Mouse (Mus musculus): ENCODE data around the gene Osbpl10. TPM values are rescaled to one million over a fixed set of nuclear protein-coding genes. Genes with fewer than 3 reads are reported as not detected.

Gene Osbpl10
- polyA plus RNA-seq (2015; fragmentation: Nextera tagmentation; extraction: Ambion mirVana), result 2.4 and 2.8 TPM in 2 replicates

DNA sequence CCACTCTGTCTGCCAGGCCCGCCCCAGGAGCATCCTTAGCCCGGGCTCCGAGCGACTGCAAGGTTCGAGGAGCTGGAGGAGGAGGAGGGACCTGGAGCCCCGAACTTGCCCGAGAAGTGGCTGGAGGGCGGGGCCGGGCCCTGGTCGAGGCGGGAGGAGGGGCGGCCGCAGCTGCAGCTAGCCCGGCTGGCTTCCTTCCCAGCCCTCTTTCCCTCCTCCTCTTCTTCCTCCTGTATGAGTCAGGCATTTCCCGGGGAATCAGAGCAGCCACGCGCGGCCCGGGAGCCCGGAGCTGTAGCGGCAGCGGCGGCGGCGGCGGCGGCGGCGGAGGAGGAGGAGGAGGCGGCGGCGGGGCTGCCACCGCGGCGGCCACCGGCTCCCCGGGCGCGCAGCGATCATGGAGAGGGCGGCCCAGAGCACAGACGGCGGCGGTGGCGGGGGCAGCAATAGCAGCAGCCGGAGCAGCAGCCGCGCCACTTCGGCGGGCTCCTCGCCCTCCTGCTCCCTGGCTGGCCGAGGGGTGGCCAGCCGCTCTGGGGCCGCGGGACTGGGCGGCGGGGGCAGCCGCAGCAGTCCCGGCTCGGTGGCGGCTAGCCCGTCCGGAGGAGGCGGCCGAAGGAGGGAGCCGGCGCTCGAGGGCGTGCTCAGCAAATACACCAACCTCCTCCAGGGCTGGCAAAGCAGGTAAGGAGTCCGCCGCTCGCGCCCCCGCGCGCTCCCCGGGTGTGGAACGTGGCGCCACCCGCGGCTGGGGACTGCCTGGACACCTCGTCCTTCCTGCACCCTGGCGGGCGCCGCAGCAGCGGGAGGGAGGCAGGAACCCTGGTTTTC, at the start of gene Osbpl10:
Gene Osbpl10 (plus strand): TSS at position 289 of the 831 bp plus-strand sequence.
- Histone ChIP-seq H3K4me2 (replicated peaks) (peak within 1 kb of the TSS; percentile 85), H3K9ac (peak within 1 kb of the TSS; percentile 68), H3K27me3 (0 out of 2 replicates have a peak, but pooled peaks cover 11% of the 10 kb centered on the region), H3K4me1 (peaks cover 14% of the 10 kb centered on the region), H3K36me3 (no peaks in the 10 kb centered on the region), H3K4me3 (replicated peaks) (peak within 1 kb of the TSS; percentile 71), H3K27ac (replicated peaks) (peak within 1 kb of the TSS; percentile 74), H3K9me3 (replicated peaks) (no peaks in the 10 kb centered on the region)
- ATAC-seq (ENCODE audit: insufficient number of reproducible peaks, low FRiP score, low TSS enrichment, low read depth), result peak; percentile 85
- WGBS, result under 1% methylated on average over 63 of the region's 86 CpGs

DNA sequence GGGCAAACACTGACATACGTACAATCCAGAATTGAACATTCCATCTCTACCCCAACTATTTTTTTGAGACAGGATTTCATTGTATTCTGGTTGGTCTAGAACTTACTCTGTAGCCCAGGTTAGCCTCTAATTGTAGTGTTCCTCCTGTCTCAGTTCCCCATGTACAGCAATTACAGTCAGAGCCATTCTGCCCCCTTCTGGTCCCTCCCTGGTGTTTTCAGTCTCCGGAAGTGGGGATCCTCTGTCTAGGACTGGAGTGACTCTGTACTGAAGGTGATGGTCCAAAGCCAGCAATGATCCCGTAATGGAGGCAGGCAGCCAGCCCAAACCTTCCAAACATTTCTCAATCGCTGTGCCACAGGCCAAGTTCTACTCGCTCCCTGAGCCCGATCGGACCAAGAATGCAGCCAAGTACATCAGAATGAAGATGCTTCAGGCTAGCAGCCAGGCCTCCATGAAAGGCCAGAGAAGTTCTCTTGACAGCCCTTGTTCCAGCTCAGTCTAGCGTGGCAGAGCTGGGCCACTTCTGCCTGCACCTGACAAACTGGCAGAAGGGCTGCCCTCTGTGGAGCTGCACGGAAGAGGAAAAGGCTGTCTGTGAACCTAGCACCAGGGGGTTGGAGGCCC, 47.8 kb upstream of the Osbpl10 start:
- Histone ChIP-seq H3K4me1 (peaks cover 13% of the 10 kb centered on the region), H3K9me3 (replicated peaks) (no peaks in the 10 kb centered on the region), H3K36me3 (no peaks in the 10 kb centered on the region), H3K27me3 (no peaks in the 10 kb centered on the region), H3K4me2 (replicated peaks) (no peak overlapping the region), H3K27ac (replicated peaks) (no peak overlapping the region), H3K9ac (no peak overlapping the region), H3K4me3 (replicated peaks) (no peak overlapping the region)
- WGBS, result 74% methylated on average over 9 of the region's 9 CpGs
- ATAC-seq (ENCODE audit: insufficient number of reproducible peaks, low FRiP score, low TSS enrichment, low read depth), result no peak

DNA sequence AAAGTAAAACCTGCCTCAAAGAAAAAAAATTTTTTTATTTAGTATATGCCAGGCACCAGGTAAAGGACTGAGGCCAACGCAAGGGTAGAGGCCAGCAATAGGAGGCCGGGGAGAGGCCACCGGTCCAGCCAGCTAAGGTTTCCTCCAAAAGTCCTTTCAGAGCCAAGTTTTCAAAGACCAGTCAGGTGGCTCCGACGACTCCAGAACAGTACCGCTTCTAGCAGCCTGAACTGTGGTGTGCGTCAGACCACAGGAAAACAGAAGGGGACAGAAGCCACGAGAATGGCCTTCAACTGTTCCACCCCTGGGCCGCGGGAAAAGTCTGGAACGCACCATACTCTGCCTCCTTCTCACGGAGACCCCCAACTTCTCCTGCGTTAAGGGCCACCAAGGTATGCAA, 45.8 kb upstream of the Osbpl10 start:
- no peak overlapping the region for H3K9ac ChIP-seq
- H3K36me3 ChIP-seq, result no peaks in the 10 kb centered on the region
- H3K9me3 ChIP-seq (replicated peaks), result no peaks in the 10 kb centered on the region
- 22% methylated on average over 13 of the region's 13 CpGs for WGBS
- H3K27me3 ChIP-seq, result no peaks in the 10 kb centered on the region
- peak overlapping the region; percentile 64 for H3K4me3 ChIP-seq (replicated peaks)
- H3K27ac ChIP-seq (replicated peaks), result no peak overlapping the region
- peaks cover 13% of the 10 kb centered on the region for H3K4me1 ChIP-seq
- H3K4me2 ChIP-seq (replicated peaks), result peak overlapping the region; percentile 92
- ATAC-seq (ENCODE audit: insufficient number of reproducible peaks, low FRiP score, low TSS enrichment, low read depth), result no peak

GRCm38 (mm10) chr9:114933037-114933722, 45.2 kb upstream of the Osbpl10 start:
- peak; percentile 19; the same call in 1 of the 2 replicates for ATAC-seq (ENCODE audit: insufficient number of reproducible peaks, low FRiP score, low TSS enrichment, low read depth)
- Histone ChIP-seq H3K4me1 (peaks cover 13% of the 10 kb centered on the region), H3K9me3 (replicated peaks) (no peaks in the 10 kb centered on the region), H3K27ac (replicated peaks) (peak overlapping the region; percentile 80), H3K36me3 (no peaks in the 10 kb centered on the region), H3K4me3 (replicated peaks) (peak overlapping the region; percentile 64), H3K4me2 (replicated peaks) (peak overlapping the region; percentile 92), H3K27me3 (no peaks in the 10 kb centered on the region), H3K9ac (peak overlapping the region; percentile 62)
- WGBS, result under 1% methylated on average over 50 of the region's 50 CpGs

DNA sequence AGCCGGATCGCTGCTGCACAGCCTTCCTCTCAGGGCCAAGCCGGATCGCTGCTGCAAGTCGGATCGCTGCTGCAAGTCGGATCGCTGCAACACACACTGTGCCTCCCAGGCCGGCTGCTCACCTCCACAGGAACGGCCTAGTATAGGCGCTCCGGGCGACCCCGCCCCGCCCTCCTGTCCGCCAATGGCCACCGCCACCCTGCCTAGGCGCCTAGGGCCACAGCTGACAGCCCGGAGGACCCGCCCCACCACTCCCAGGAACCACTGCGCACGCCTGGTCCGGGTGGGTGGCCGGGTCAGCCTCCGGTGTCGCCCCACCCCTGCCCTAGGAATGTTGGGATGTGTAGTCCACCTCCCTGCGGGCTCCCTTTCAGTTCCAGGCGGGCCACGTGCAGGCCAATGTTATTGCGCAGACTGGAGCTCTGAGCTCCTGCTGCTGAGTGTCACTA, 44.6 kb upstream of the Osbpl10 start, which contains the start of gene Gpd1l:
Gene Gpd1l (minus strand): TSS at position 265 of the 449 bp plus-strand sequence.
- Histone ChIP-seq H3K4me2 (replicated peaks) (peak within 1 kb of the TSS; percentile 92), H3K9me3 (replicated peaks) (no peaks in the 10 kb centered on the region), H3K27ac (replicated peaks) (peak within 1 kb of the TSS; percentile 80), H3K9ac (peak within 1 kb of the TSS; percentile 62), H3K27me3 (no peaks in the 10 kb centered on the region), H3K4me1 (peaks cover 13% of the 10 kb centered on the region), H3K36me3 (no peaks in the 10 kb centered on the region), H3K4me3 (replicated peaks) (peak within 1 kb of the TSS; percentile 64)
- peak; percentile 96 for ATAC-seq (ENCODE audit: insufficient number of reproducible peaks, low FRiP score, low TSS enrichment, low read depth)
- under 1% methylated on average over 30 of the region's 30 CpGs for WGBS

DNA sequence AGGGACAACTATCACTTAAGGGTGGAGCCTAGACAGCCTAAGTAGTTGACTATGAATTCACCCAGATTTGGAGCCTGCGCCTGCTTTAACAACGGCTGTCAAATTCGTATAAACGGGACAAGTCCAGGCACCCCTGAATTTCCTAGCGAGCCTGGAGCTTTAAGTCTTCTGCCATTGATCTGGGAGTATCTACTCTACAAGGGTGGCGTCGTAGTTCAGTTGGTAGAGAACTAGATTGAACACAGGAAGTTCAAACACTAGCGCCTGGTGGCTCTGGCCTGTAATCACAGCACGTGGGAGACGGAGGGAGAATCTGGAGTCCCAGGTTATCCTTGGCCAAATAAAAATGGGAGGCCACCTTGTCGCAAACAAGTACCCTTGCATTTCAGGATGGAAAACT, 44.1 kb upstream of the Osbpl10 start:
- H3K9ac ChIP-seq, result peak overlapping the region; percentile 62; the same call in 1 of the 2 replicates
- no peaks in the 10 kb centered on the region for H3K27me3 ChIP-seq
- WGBS, result 48% methylated on average over 11 of the region's 11 CpGs
- H3K27ac ChIP-seq (replicated peaks), result peak overlapping the region; percentile 80; the same call in 1 of the 2 replicates
- H3K4me2 ChIP-seq (replicated peaks), result peak overlapping the region; percentile 92
- H3K4me3 ChIP-seq (replicated peaks), result peak overlapping the region; percentile 64
- H3K9me3 ChIP-seq (replicated peaks), result no peaks in the 10 kb centered on the region
- no peaks in the 10 kb centered on the region for H3K36me3 ChIP-seq
- no peak for ATAC-seq (ENCODE audit: insufficient number of reproducible peaks, low FRiP score, low TSS enrichment, low read depth)
- peaks cover 13% of the 10 kb centered on the region for H3K4me1 ChIP-seq

- H3K9ac ChIP-seq, result no peak overlapping the region
- no peaks in the 10 kb centered on the region for H3K9me3 ChIP-seq (replicated peaks)
- H3K27me3 ChIP-seq, result no peaks in the 10 kb centered on the region
- 67% methylated on average over 4 of the region's 4 CpGs for WGBS
- H3K27ac ChIP-seq (replicated peaks), result no peak overlapping the region
- H3K4me2 ChIP-seq (replicated peaks), result no peak overlapping the region
- no peak overlapping the region for H3K4me3 ChIP-seq (replicated peaks)
- no peaks in the 10 kb centered on the region for H3K36me3 ChIP-seq
- peaks cover 13% of the 10 kb centered on the region for H3K4me1 ChIP-seq
- no peak for ATAC-seq (ENCODE audit: insufficient number of reproducible peaks, low FRiP score, low TSS enrichment, low read depth)
Measured at GRCm38 (mm10) chr9:114935321-114935720, 43.0 kb upstream of the Osbpl10 start.

GRCm38 (mm10) chr9:114936687-114937086, 41.7 kb upstream of the Osbpl10 start:
- H3K27me3 ChIP-seq, result no peaks in the 10 kb centered on the region
- H3K9me3 ChIP-seq (replicated peaks), result no peaks in the 10 kb centered on the region
- H3K4me3 ChIP-seq (replicated peaks), result no peak overlapping the region
- no peak for ATAC-seq (ENCODE audit: insufficient number of reproducible peaks, low FRiP score, low TSS enrichment, low read depth)
- H3K27ac ChIP-seq (replicated peaks), result no peak overlapping the region
- no peaks in the 10 kb centered on the region for H3K36me3 ChIP-seq
- H3K4me1 ChIP-seq, result peaks cover 13% of the 10 kb centered on the region
- no peak overlapping the region for H3K4me2 ChIP-seq (replicated peaks)
- WGBS, result 84% methylated on average over 2 of the region's 2 CpGs
- H3K9ac ChIP-seq, result no peak overlapping the region

- 84% methylated on average over 3 of the region's 3 CpGs for WGBS
- Histone ChIP-seq H3K4me1 (0 out of 2 replicates have a peak, but pooled peaks cover 4% of the 10 kb centered on the region), H3K9ac (no peak overlapping the region), H3K4me3 (replicated peaks) (no peak overlapping the region), H3K27ac (replicated peaks) (no peak overlapping the region), H3K4me2 (replicated peaks) (no peak overlapping the region), H3K36me3 (no peaks in the 10 kb centered on the region), H3K27me3 (no peaks in the 10 kb centered on the region), H3K9me3 (replicated peaks) (no peaks in the 10 kb centered on the region)
- no peak for ATAC-seq (ENCODE audit: insufficient number of reproducible peaks, low FRiP score, low TSS enrichment, low read depth)
Measured at GRCm38 (mm10) chr9:114944642-114945041, 33.7 kb upstream of the Osbpl10 start.

DNA sequence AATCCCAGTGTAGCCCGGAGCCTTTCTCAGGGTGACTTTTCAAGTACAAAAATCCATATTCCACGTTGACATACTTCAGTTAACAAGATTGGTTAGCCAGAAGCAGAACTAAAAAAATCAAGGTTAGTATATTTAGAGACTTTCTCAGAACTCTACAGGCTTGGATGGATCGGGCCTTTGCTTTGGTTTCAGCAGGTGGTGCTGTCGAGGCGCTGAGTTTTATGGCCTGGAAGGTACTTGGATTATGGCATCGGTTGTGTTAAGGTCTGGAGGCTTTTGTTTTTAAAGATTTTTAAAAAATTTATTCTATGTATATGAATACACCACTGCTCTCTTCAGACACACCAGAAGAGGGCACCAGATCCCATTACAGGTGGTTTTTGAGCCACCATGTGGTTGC, 32.8 kb upstream of the Osbpl10 start:
- Histone ChIP-seq H3K9me3 (replicated peaks) (no peaks in the 10 kb centered on the region), H3K4me3 (replicated peaks) (no peak overlapping the region), H3K27ac (replicated peaks) (no peak overlapping the region), H3K36me3 (no peaks in the 10 kb centered on the region), H3K4me1 (0 out of 2 replicates have a peak, but pooled peaks cover 4% of the 10 kb centered on the region), H3K27me3 (no peaks in the 10 kb centered on the region), H3K4me2 (replicated peaks) (no peak overlapping the region), H3K9ac (no peak overlapping the region)
- ATAC-seq (ENCODE audit: insufficient number of reproducible peaks, low FRiP score, low TSS enrichment, low read depth), result no peak
- 87% methylated on average over 6 of the region's 6 CpGs for WGBS

DNA sequence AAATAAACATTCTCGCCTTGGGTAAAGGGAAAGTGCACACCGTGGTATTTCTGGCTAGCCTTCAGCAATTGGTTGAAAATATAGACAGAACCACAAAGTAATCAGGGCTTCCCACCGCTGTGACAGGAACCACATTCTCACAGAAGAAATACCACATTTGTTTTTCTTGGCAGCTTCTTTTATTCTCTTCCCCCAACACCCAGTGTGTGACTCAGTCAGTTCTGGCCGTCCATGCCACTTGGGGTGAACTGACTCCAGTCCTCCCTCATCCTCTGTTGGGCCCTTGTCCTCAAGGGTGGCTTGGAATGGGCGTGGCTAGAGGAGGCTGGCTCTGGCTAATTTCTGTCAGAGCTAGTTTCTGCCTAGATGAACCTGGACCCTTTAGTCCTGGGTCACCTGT, 30.0 kb upstream of the Osbpl10 start:
- no peak overlapping the region for H3K9ac ChIP-seq
- no peaks in the 10 kb centered on the region for H3K27me3 ChIP-seq
- no peak overlapping the region for H3K4me3 ChIP-seq (replicated peaks)
- H3K4me2 ChIP-seq (replicated peaks), result no peak overlapping the region
- H3K4me1 ChIP-seq, result 0 out of 2 replicates have a peak, but pooled peaks cover 4% of the 10 kb centered on the region
- no peaks in the 10 kb centered on the region for H3K9me3 ChIP-seq (replicated peaks)
- peak; percentile 69; the same call in 1 of the 2 replicates for ATAC-seq (ENCODE audit: insufficient number of reproducible peaks, low FRiP score, low TSS enrichment, low read depth)
- no peak overlapping the region for H3K27ac ChIP-seq (replicated peaks)
- no peaks in the 10 kb centered on the region for H3K36me3 ChIP-seq
- 41% methylated on average over 5 of the region's 5 CpGs for WGBS

All from embryonic facial prominence, embryonic 15.5 days (tissue).